In genomic region chr2:4557028-4557427, GRCm38 (mm10) we compare ENCODE assay signal across 8 mouse cellular contexts.
DNase-seq lines count a peak whose midpoint lies in the region; ATAC-seq lines count a peak whose summit lies in the region.

No protein-coding gene starts in this region.

- H3K4me1 ChIP-seq in heart, embryonic 12.5 days (replicated peaks): peaks cover 59% of the 10 kb centered on the region
- peaks cover 77% of the 10 kb centered on the region for H3K4me1 ChIP-seq in forebrain, embryonic 10.5 days
- peaks cover 60% of the 10 kb centered on the region for H3K4me1 ChIP-seq in liver, embryonic 11.5 days (replicated peaks; ENCODE audit: control insufficient read depth, insufficient read depth, low read length)

- no peaks in the 10 kb centered on the region for H3K36me3 ChIP-seq in heart, embryonic 12.5 days
- H3K36me3 ChIP-seq in forebrain, embryonic 10.5 days (replicated peaks): peaks cover 10% of the 10 kb centered on the region
- no peaks in the 10 kb centered on the region for H3K36me3 ChIP-seq in liver, embryonic 11.5 days (ENCODE audit: control insufficient read depth, insufficient read depth, low read length)

- H3K27me3 ChIP-seq in heart, embryonic 12.5 days (replicated peaks): no peaks in the 10 kb centered on the region
- no peaks in the 10 kb centered on the region for H3K27me3 ChIP-seq in forebrain, embryonic 10.5 days (ENCODE audit: poor library complexity, severe bottlenecking)
- no peaks in the 10 kb centered on the region for H3K27me3 ChIP-seq in liver, embryonic 11.5 days (replicated peaks; ENCODE audit: control insufficient read depth, insufficient read depth, low read length)

- H3K9ac ChIP-seq in heart, embryonic 12.5 days: no peak overlapping the region
- H3K9ac ChIP-seq in liver, embryonic 11.5 days (ENCODE audit: low read depth, low read length): no peak overlapping the region

- DNase-seq in heart, postnatal 25 days (ENCODE audit: low spot score): no peak
- DNase-seq in 416B (ENCODE audit: low read depth): peak; percentile 41
- DNase-seq in forebrain, embryonic 10.5 days (ENCODE audit: extremely low spot score, low spot score): no peak
- DNase-seq in liver, embryonic 11.5 days (ENCODE audit: low spot score): no peak
- no peak for DNase-seq in cerebellum, adult 8-10 months
- DNase-seq in testis, postnatal 10 days (ENCODE audit: low spot score): no peak
- no peak for DNase-seq in adrenal gland, adult 2 months

- no peak overlapping the region for H3K4me3 ChIP-seq in heart, embryonic 12.5 days
- peak overlapping the region; percentile 24 for H3K4me3 ChIP-seq in forebrain, embryonic 10.5 days
- H3K4me3 ChIP-seq in liver, embryonic 11.5 days (ENCODE audit: low read depth, low read length): no peak overlapping the region

- H3K9me3 ChIP-seq in heart, embryonic 12.5 days (replicated peaks): no peaks in the 10 kb centered on the region
- H3K9me3 ChIP-seq in forebrain, embryonic 10.5 days: no peaks in the 10 kb centered on the region
- H3K9me3 ChIP-seq in liver, embryonic 11.5 days (ENCODE audit: control insufficient read depth, low read length): no peaks in the 10 kb centered on the region

- WGBS in heart, embryonic 12.5 days: 21% methylated on average over 4 of the region's 4 CpGs
- WGBS in forebrain, embryonic 10.5 days: 33% methylated on average over 4 of the region's 4 CpGs
- 21% methylated on average over 4 of the region's 4 CpGs for WGBS in liver, embryonic 11.5 days

- intact Hi-C loops in heart, postnatal 25 days (cut with DNase I): loop anchor here (2.0 to 5.0 kb wide), 2 partner anchors 14 to 55 kb away; no protein-coding TSS in a partner anchor

- H3K27ac ChIP-seq in heart, embryonic 12.5 days (ENCODE audit: poor library complexity, severe bottlenecking): peak overlapping the region; percentile 59; the same call in 1 of the 2 replicates
- peak overlapping the region; percentile 94 for H3K27ac ChIP-seq in forebrain, embryonic 10.5 days
- no peak overlapping the region for H3K27ac ChIP-seq in liver, embryonic 11.5 days (ENCODE audit: low read depth, low read length)

- no peak for ATAC-seq in heart, embryonic 12.5 days (ENCODE audit: insufficient number of reproducible peaks, low FRiP score)
- ATAC-seq in liver, embryonic 11.5 days (replicated peaks; ENCODE audit: low FRiP score): no peak

- 0 out of 2 replicates have a peak overlapping the region, but pooled peaks have one; percentile 9 for H3K4me2 ChIP-seq in heart, embryonic 12.5 days
- peak overlapping the region; percentile 2 for H3K4me2 ChIP-seq in liver, embryonic 11.5 days
